Mouse (Mus musculus) MEL (cell line): ENCODE data around the gene Creld2. TPM values are rescaled to one million over a fixed set of nuclear protein-coding genes. Genes with fewer than 3 reads are reported as not detected.

ENCODE experiments used
- DNase-seq: peaks from one replicate; pipeline ENCODE4 v3.0.0; 2011; ENCODE audit warnings: low read depth, low spot score
- H3K27ac ChIP-seq: 2 replicates; pipeline ENCODE4 v1.5.1; 2012; ENCODE audit warnings: low read depth, mild to moderate bottlenecking, control low read depth, low read length, moderate library complexity; ENCODE audit not compliant: control insufficient read depth
- H3K27me3 ChIP-seq, 2 experiments: fragments of 150-350 bp in 1 of 2; sonication (generic) in 1 of 2; 2 replicates each; pipeline ENCODE4 v1.6.1; 2012; ENCODE audit warnings: low read length in 2 of 2, mild to moderate bottlenecking in 2 of 2, improper control_type of control experiment in 1 of 2, moderate library complexity in 1 of 2; ENCODE audit not compliant: insufficient read depth in 2 of 2, control insufficient read depth in 1 of 2
- H3K36me3 ChIP-seq, 2 experiments: 2 replicates each; pipeline ENCODE4 v1.6.1; 2012 to 2014; ENCODE audit warnings: low read length in 2 of 2, improper control_type of control experiment in 1 of 2, inconsistent platforms in 1 of 2, mild to moderate bottlenecking in 1 of 2; ENCODE audit not compliant: insufficient read depth in 2 of 2, control insufficient read depth in 1 of 2
- H3K4me1 ChIP-seq, 2 experiments: fragments of 150-350 bp in 1 of 2; sonication (generic) in 1 of 2; 2 replicates each; pipeline ENCODE4 v1.6.1; 2012; ENCODE audit warnings: low read length in 2 of 2, improper control_type of control experiment in 1 of 2, mild to moderate bottlenecking in 1 of 2; ENCODE audit not compliant: insufficient read depth in 2 of 2, control insufficient read depth in 1 of 2
- H3K4me3 ChIP-seq, 2 experiments: fragments of 150-350 bp in 1 of 2; sonication (generic) in 1 of 2; 2 replicates each; pipeline ENCODE4 v1.5.1; 2012; ENCODE audit warnings: low read depth in 2 of 2, low read length in 2 of 2, mild to moderate bottlenecking in 2 of 2, moderate library complexity in 2 of 2, control low read depth in 1 of 2, improper control_type of control experiment in 1 of 2; ENCODE audit not compliant: control insufficient read depth in 1 of 2, insufficient read depth in 1 of 2
- H3K79me2 ChIP-seq: 2 replicates; pipeline ENCODE4 v1.6.1; 2012; ENCODE audit warnings: mild to moderate bottlenecking, low read length, moderate library complexity; ENCODE audit not compliant: control insufficient read depth, poor library complexity, insufficient read depth
- H3K9ac ChIP-seq: 2 replicates; pipeline ENCODE4 v1.6.1; 2012; ENCODE audit warnings: low read depth, mild to moderate bottlenecking, control low read depth, low read length, moderate library complexity; ENCODE audit not compliant: control insufficient read depth, poor library complexity, severe bottlenecking
- H3K9me3 ChIP-seq: fragments of 150-350 bp; sonication (generic); replicated peaks from 2 replicates; pipeline ENCODE4 v1.6.1; 2012; ENCODE audit warnings: mild to moderate bottlenecking, low read length, improper control_type of control experiment, moderate library complexity; ENCODE audit not compliant: insufficient read depth
- BHLHE40 ChIP-seq: IDR thresholded peaks from 2 replicates; pipeline ENCODE4 v1.6.1; 2012; ENCODE audit warnings: low read depth, mild to moderate bottlenecking, inconsistent platforms, low read length, improper control_type of control experiment, borderline replicate concordance
- CHD1 ChIP-seq: IDR thresholded peaks from 2 replicates; pipeline ENCODE4 v1.6.1; 2012; ENCODE audit warnings: low read depth, mild to moderate bottlenecking, inconsistent platforms, low read length, improper control_type of control experiment
- CHD2 ChIP-seq: IDR thresholded peaks from 2 replicates; pipeline ENCODE4 v1.6.1; 2011; ENCODE audit warnings: low read length, improper control_type of control experiment
- CTCF ChIP-seq, 3 experiments: IDR thresholded peaks in 2 of 3; conservative IDR thresholded peaks in 1 of 3; 2 replicates each; pipeline ENCODE4 v1.5.1; 2011 to 2012; ENCODE audit warnings: low read length in 3 of 3, low read depth in 2 of 3, mild to moderate bottlenecking in 2 of 3, improper control_type of control experiment in 1 of 3, inconsistent platforms in 1 of 3, mixed read lengths in 1 of 3, moderate library complexity in 1 of 3; ENCODE audit not compliant: control insufficient read depth in 1 of 3, insufficient read depth in 1 of 3, poor library complexity in 1 of 3, severe bottlenecking in 1 of 3
- E2F4 ChIP-seq: IDR thresholded peaks from 2 replicates; pipeline ENCODE4 v1.6.1; 2011; ENCODE audit warnings: low read depth, low read length, improper control_type of control experiment, borderline replicate concordance
- EP300 ChIP-seq, 2 experiments: IDR thresholded peaks; 2 replicates each; pipeline ENCODE4 v1.6.1; 2011; ENCODE audit warnings: improper control_type of control experiment in 2 of 2, low read length in 2 of 2, low read depth in 1 of 2, mild to moderate bottlenecking in 1 of 2
- ETS1 ChIP-seq: IDR thresholded peaks from 2 replicates; pipeline ENCODE4 v1.6.1; 2012; ENCODE audit warnings: low read depth, mild to moderate bottlenecking, inconsistent platforms, low read length, improper control_type of control experiment, moderate library complexity
- GABPA ChIP-seq: IDR thresholded peaks from 2 replicates; pipeline ENCODE4 v1.6.1; 2012; ENCODE audit warnings: low read depth, mild to moderate bottlenecking, inconsistent platforms, low read length, improper control_type of control experiment, moderate library complexity
- GATA1 ChIP-seq: IDR thresholded peaks from 2 replicates; pipeline ENCODE4 v1.6.1; 2011; ENCODE audit warnings: low read depth, low read length, improper control_type of control experiment
- HCFC1 ChIP-seq: IDR thresholded peaks from 2 replicates; pipeline ENCODE4 v1.6.1; 2012; ENCODE audit warnings: low read depth, mild to moderate bottlenecking, inconsistent platforms, low read length, improper control_type of control experiment, moderate library complexity
- JUND ChIP-seq: IDR thresholded peaks from 2 replicates; pipeline ENCODE4 v1.6.1; 2011; ENCODE audit warnings: low read depth, mild to moderate bottlenecking, improper control_type of control experiment, low read length
- KAT2A ChIP-seq: conservative IDR thresholded peaks from 2 replicates; pipeline ENCODE4 v1.6.1; 2012; ENCODE audit warnings: low read depth, low read length, improper control_type of control experiment, inconsistent platforms
- MAFK ChIP-seq: IDR thresholded peaks from 2 replicates; pipeline ENCODE4 v1.6.1; 2011; ENCODE audit warnings: low read depth, mild to moderate bottlenecking, low read length, improper control_type of control experiment, borderline replicate concordance
- MAX ChIP-seq: IDR thresholded peaks from 2 replicates; pipeline ENCODE4 v1.6.1; 2011; ENCODE audit warnings: low read length, improper control_type of control experiment
- MAZ ChIP-seq: IDR thresholded peaks from 2 replicates; pipeline ENCODE4 v1.6.1; 2012; ENCODE audit warnings: low read depth, mild to moderate bottlenecking, inconsistent platforms, low read length, improper control_type of control experiment
- MEF2A ChIP-seq: IDR thresholded peaks from 2 replicates; pipeline ENCODE4 v1.6.1; 2014; ENCODE audit warnings: low read depth, mild to moderate bottlenecking, inconsistent platforms, low read length, improper control_type of control experiment; ENCODE audit not compliant: poor library complexity, insufficient replicate concordance, severe bottlenecking; ENCODE audit errors: extremely low read depth
- MXI1 ChIP-seq: IDR thresholded peaks from 2 replicates; pipeline ENCODE4 v1.6.1; 2011; ENCODE audit warnings: mild to moderate bottlenecking, low read depth, low read length, improper control_type of control experiment
- NELFE ChIP-seq: IDR thresholded peaks from 2 replicates; pipeline ENCODE4 v1.6.1; 2011; ENCODE audit warnings: low read depth, low read length, improper control_type of control experiment
- NRF1 ChIP-seq: IDR thresholded peaks from 2 replicates; pipeline ENCODE4 v1.6.1; 2014; ENCODE audit warnings: low read depth, mild to moderate bottlenecking, inconsistent platforms, low read length, improper control_type of control experiment, moderate library complexity; ENCODE audit not compliant: poor library complexity, insufficient read depth, severe bottlenecking
- POLR2A ChIP-seq, 2 experiments: IDR thresholded peaks; 2 replicates each; pipeline ENCODE4 v1.6.1; 2011 to 2012; ENCODE audit warnings: low read length in 2 of 2, mild to moderate bottlenecking in 2 of 2, control low read depth in 1 of 2, improper control_type of control experiment in 1 of 2, low read depth in 1 of 2, moderate library complexity in 1 of 2; ENCODE audit not compliant: control insufficient read depth in 1 of 2, insufficient read depth in 1 of 2, poor library complexity in 1 of 2
- POLR2AphosphoS5 ChIP-seq: IDR thresholded peaks from 2 replicates; pipeline ENCODE4 v1.6.1; 2012; ENCODE audit warnings: low read depth, borderline replicate concordance, mild to moderate bottlenecking, inconsistent platforms, low read length, moderate library complexity, mixed read lengths
- RCOR1 ChIP-seq: IDR thresholded peaks from 2 replicates; pipeline ENCODE4 v1.6.1; 2012; ENCODE audit warnings: low read depth, mild to moderate bottlenecking, inconsistent platforms, low read length, improper control_type of control experiment
- SIN3A ChIP-seq: IDR thresholded peaks from 2 replicates; pipeline ENCODE4 v1.6.1; 2012; ENCODE audit warnings: low read length, improper control_type of control experiment, inconsistent platforms
- SMC3 ChIP-seq: IDR thresholded peaks from 2 replicates; pipeline ENCODE4 v1.6.1; 2011; ENCODE audit warnings: low read depth, low read length, improper control_type of control experiment
- TAL1 ChIP-seq: IDR thresholded peaks from 2 replicates; pipeline ENCODE4 v1.6.1; 2012; ENCODE audit warnings: mild to moderate bottlenecking, inconsistent platforms, low read length, moderate library complexity, mixed read lengths
- TBP ChIP-seq: IDR thresholded peaks from 2 replicates; pipeline ENCODE4 v1.8.0; 2011; ENCODE audit warnings: low read depth, low read length, improper control_type of control experiment
- TCF12 ChIP-seq: IDR thresholded peaks from 2 replicates; pipeline ENCODE4 v1.6.1; 2014; ENCODE audit warnings: low read depth, mild to moderate bottlenecking, inconsistent platforms, low read length, improper control_type of control experiment, moderate library complexity
- UBTF ChIP-seq: IDR thresholded peaks from 2 replicates; pipeline ENCODE4 v1.6.1; 2012; ENCODE audit warnings: low read depth, mild to moderate bottlenecking, inconsistent platforms, low read length, improper control_type of control experiment, moderate library complexity, borderline replicate concordance; ENCODE audit not compliant: insufficient read depth
- USF1 ChIP-seq: IDR thresholded peaks from 2 replicates; pipeline ENCODE4 v1.6.1; 2014; ENCODE audit warnings: low read depth, mild to moderate bottlenecking, inconsistent platforms, low read length, improper control_type of control experiment, moderate library complexity
- USF2 ChIP-seq, 2 experiments: IDR thresholded peaks; 2 replicates each; pipeline ENCODE4 v1.6.1; 2011 to 2012; ENCODE audit warnings: improper control_type of control experiment in 2 of 2, low read length in 2 of 2, borderline replicate concordance in 1 of 2, inconsistent platforms in 1 of 2, low read depth in 1 of 2, mild to moderate bottlenecking in 1 of 2; ENCODE audit not compliant: insufficient read depth in 1 of 2
- ZC3H11A ChIP-seq: IDR thresholded peaks from 2 replicates; pipeline ENCODE4 v1.6.1; 2012; ENCODE audit warnings: low read depth, mild to moderate bottlenecking, inconsistent platforms, low read length, improper control_type of control experiment
- ZKSCAN1 ChIP-seq: IDR thresholded peaks from 2 replicates; pipeline ENCODE4 v1.6.1; 2012; ENCODE audit warnings: low read depth, mild to moderate bottlenecking, inconsistent platforms, low read length, improper control_type of control experiment, moderate library complexity
- ZMIZ1 ChIP-seq: IDR thresholded peaks from 2 replicates; pipeline ENCODE4 v1.6.1; 2012; ENCODE audit warnings: low read depth, mild to moderate bottlenecking, inconsistent platforms, low read length, improper control_type of control experiment, moderate library complexity
- ZNF384 ChIP-seq: IDR thresholded peaks from 2 replicates; pipeline ENCODE4 v1.6.1; 2012; ENCODE audit warnings: low read depth, mild to moderate bottlenecking, inconsistent platforms, low read length, improper control_type of control experiment
- polyA plus RNA-seq, 2 experiments: library from polyadenylated mRNA; stranded (reverse) in 1 of 2; unstranded in 1 of 2; fragments of >175 nt in 1 of 2; fragments of >200 nt in 1 of 2; gene quantifications; 2 replicates each; pipeline versions ENCODE4 v1.2.1 to v1.2.4; 2012; ENCODE audit warnings: low replicate concordance in 2 of 2, low read depth in 1 of 2; ENCODE audit not compliant: insufficient read length in 2 of 2, insufficient read depth in 1 of 2, missing spikeins in 1 of 2
- total RNA-seq: library from RNA; depleted of rRNA; stranded (reverse); fragments of 300-350 nt; gene quantifications from 2 replicates; pipeline ENCODE4 v1.2.3, GENCODE M21; 2012; rRNA removed

Gene Creld2
- total RNA-seq (121 and 188 TPM in 2 replicates), polyA plus RNA-seq (100 to 1,000 TPM in 1 of 2 experiments, not detected in 1; 118 TPM)

DNA sequence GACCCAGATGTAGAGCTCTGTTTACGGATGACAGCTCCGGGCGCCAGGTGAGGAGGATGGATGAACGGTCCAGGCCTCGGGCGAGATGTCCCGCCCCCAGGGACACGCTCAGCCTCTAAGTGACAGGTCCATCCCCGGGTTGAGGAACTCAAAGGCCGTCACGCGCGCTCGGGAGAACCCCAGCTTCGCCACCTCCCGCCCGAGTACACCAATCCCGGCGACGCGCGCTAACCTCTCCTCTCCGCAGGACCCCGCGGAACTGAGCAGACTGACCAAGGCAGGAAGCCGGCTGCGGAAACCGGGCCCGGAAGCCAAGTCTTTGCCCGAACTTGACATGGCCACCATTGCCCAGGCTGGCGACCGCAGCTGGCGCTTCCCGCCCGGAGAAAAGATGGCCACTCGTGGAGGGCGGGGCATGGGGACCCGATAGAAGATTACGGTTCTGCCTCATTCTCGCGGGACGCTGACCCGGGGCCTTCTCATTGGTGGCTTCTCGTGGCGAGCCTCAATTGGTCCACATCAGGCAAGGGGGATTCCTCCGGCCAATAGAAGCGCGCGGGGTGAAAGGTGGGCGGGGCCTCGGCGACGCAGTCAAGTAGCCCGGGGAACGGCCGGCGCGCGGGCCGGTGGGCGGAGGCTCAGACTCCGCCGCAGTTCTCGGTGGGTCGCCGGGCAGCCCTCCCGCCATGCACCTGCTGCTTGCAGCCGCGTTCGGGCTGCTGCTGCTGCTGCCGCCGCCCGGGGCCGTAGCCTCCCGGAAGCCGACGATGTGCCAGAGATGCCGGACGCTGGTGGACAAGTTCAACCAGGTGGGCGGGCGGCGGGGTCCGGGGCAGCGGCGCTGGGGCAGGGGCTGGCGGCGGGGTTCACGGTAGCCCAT is at the start of gene Creld2, which contains the start of gene Alg12:
Creld2 (plus strand) TSS at position 621 of the 880 bp plus-strand sequence.
Alg12 (minus strand) TSS at position 293 of the 880 bp plus-strand sequence.
- peak; percentile 99 for DNase-seq
- Histone ChIP-seq H3K27ac (peak within 1 kb of the TSS; percentile 68), H3K27me3 (no peaks in the 10 kb centered on the region), H3K79me2 (peaks cover 13% of the 10 kb centered on the region), H3K4me3 (peak within 1 kb of the TSS; percentile 78 to 98), H3K9ac (peak within 1 kb of the TSS; percentile 95), H3K36me3 (peaks cover 0 to 5% of the 10 kb centered on the region in 2 experiments; a peak in 2 of 4 replicates), H3K4me1 (peaks cover 0 to 6% of the 10 kb centered on the region in 2 experiments; a peak in 2 of 4 replicates), H3K9me3 (no peaks in the 10 kb centered on the region)
- TF ChIP-seq MEF2A: no peak
- no peak for TF ChIP-seq ZKSCAN1
- TF ChIP-seq MXI1: peak; percentile 73
- peak; percentile 93 for TF ChIP-seq SIN3A
- TF ChIP-seq UBTF: no peak
- no peak for TF ChIP-seq CTCF (IDR thresholded peaks at IDR 0.05 in 2 of 3, conservative IDR thresholded peaks at IDR 0.05 in 1 of 3; ENCODE audit: control insufficient read depth in 1 of 3, insufficient read depth in 1 of 3, low read depth in 2 of 3, low read length in 3 of 3, poor library complexity in 1 of 3, severe bottlenecking in 1 of 3)
- TF ChIP-seq USF1: 0 out of 2 replicates have a peak, but pooled peaks have one; percentile 34
- no peak for TF ChIP-seq EP300 (IDR thresholded peaks at IDR 0.05; ENCODE audit: low read depth in 1 of 2, low read length in 2 of 2)
- peak; percentile 64 for TF ChIP-seq NRF1
- TF ChIP-seq GABPA: no peak
- TF ChIP-seq MAX: no peak
- peak; percentile 88 for TF ChIP-seq KAT2A
- no peak for TF ChIP-seq JUND
- TF ChIP-seq ZC3H11A: no peak
- peak; percentile 89 to 94 for TF ChIP-seq POLR2A (IDR thresholded peaks at IDR 0.05; ENCODE audit: control insufficient read depth in 1 of 2, insufficient read depth in 1 of 2, low read depth in 1 of 2, low read length in 2 of 2, poor library complexity in 1 of 2)
- peak; percentile 99 for TF ChIP-seq CHD2
- no peak for TF ChIP-seq BHLHE40
- TF ChIP-seq NELFE: peak; percentile 89
- TF ChIP-seq TCF12: peak; percentile 55; the same call in 1 of the 2 replicates
- no peak for TF ChIP-seq USF2 (IDR thresholded peaks at IDR 0.05; ENCODE audit: borderline replicate concordance in 1 of 2, insufficient read depth in 1 of 2, low read depth in 1 of 2, low read length in 2 of 2)
- no peak for TF ChIP-seq ZNF384
- TF ChIP-seq ZMIZ1: peak; percentile 70; the same call in 1 of the 2 replicates
- no peak for TF ChIP-seq ETS1
- no peak for TF ChIP-seq CHD1
- no peak for TF ChIP-seq MAFK
- TF ChIP-seq TBP: no peak
- TF ChIP-seq SMC3: no peak
- TF ChIP-seq RCOR1: peak; percentile 90
- TF ChIP-seq HCFC1: peak; percentile 97
- TF ChIP-seq TAL1: no peak
- peak; percentile 46; the same call in 1 of the 2 replicates for TF ChIP-seq GATA1
- TF ChIP-seq E2F4: no peak
- TF ChIP-seq MAZ: peak; percentile 82; the same call in 1 of the 2 replicates
- TF ChIP-seq POLR2AphosphoS5: no peak
